Mouse (Mus musculus): Measurements from ENCODE around the gene Cry1.

Gene Cry1

GRCm38 (mm10) chr10:85159989-85160619, 24.8 kb downstream of the Cry1 start:
- DNase-seq = no peak

GRCm38 (mm10) chr10:85157451-85157850, 27.4 kb downstream of the Cry1 start:
- no peak for DNase-seq

GRCm38 (mm10) chr10:85154195-85154594, 30.7 kb downstream of the Cry1 start:
- DNase-seq = peak; percentile 33

GRCm38 (mm10) chr10:85149226-85149625, 35.6 kb downstream of the Cry1 start:
- DNase-seq = no peak

GRCm38 (mm10) chr10:85146282-85146681, 38.6 kb downstream of the Cry1 start:
- DNase-seq = no peak

- no peak for DNase-seq
Observed at GRCm38 (mm10) chr10:85141465-85141864, 43.4 kb downstream of the Cry1 start.

- no peak for DNase-seq
Observed at GRCm38 (mm10) chr10:85136573-85136972, 48.3 kb downstream of the Cry1 start.

- no peak for DNase-seq
Observed at GRCm38 (mm10) chr10:85128453-85128852, 56.4 kb downstream of the Cry1 start.

- DNase-seq = peak; percentile 92
Observed at GRCm38 (mm10) chr10:85127395-85128287, 57.2 kb downstream of the Cry1 start, which contains the start of gene Mterf2. Gene Mterf2, minus strand, starts transcription at chr10:85128027.

GRCm38 (mm10) chr10:85125184-85125583, 59.7 kb downstream of the Cry1 start:
- no peak for DNase-seq

GRCm38 (mm10) chr10:85114409-85114808, 70.5 kb downstream of the Cry1 start:
- DNase-seq = no peak

GRCm38 (mm10) chr10:85103085-85103885, 81.6 kb downstream of the Cry1 start:
- peak; percentile 15 for DNase-seq

GRCm38 (mm10) chr10:85102247-85103084, 82.4 kb downstream of the Cry1 start, which contains the start of the genes Fhl4 and Tmem263:
Gene Fhl4, minus strand, starts transcription at chr10:85102495.
Gene Tmem263, plus strand, starts transcription at chr10:85102627.
- peak; percentile 78 for DNase-seq

- no peak for DNase-seq
Observed at GRCm38 (mm10) chr10:85101841-85102240, 83.0 kb downstream of the Cry1 start.
